Mouse (Mus musculus) embryonic facial prominence, embryonic 10.5 days (tissue): ENCODE measurements at regions not wholly inside any gene's neighbourhood (a gene's known extent, or its start where the extent isn't known, plus 50 kb on each side); places are given as distances from the start of the nearest gene placed in this dataset.
A peak's percentile ranks its signal among the peaks of the same experiment; 100 is the strongest.

Experiments used
- DNase-seq: peaks from one replicate; pipeline ENCODE4 v3.0.0-alpha.2; 2017; ENCODE audit warnings: low spot score
- H3K27ac ChIP-seq: fragments of 300-500 bp; sonication (generic); replicated peaks from 2 replicates; pipeline ENCODE4 v1.5.1; 2016; ENCODE audit warnings: mild to moderate bottlenecking
- H3K27me3 ChIP-seq: fragments of 300-500 bp; sonication (generic); replicated peaks from 2 replicates; pipeline ENCODE4 v1.6.1; 2016; ENCODE audit warnings: low read depth, mild to moderate bottlenecking; ENCODE audit not compliant: poor library complexity, severe bottlenecking
- H3K36me3 ChIP-seq: fragments of 300-500 bp; sonication (generic); replicated peaks from 2 replicates; pipeline ENCODE4 v1.6.1; 2016; ENCODE audit warnings: mild to moderate bottlenecking, moderate library complexity
- H3K4me1 ChIP-seq: fragments of 300-500 bp; sonication (generic); 2 replicates; pipeline ENCODE4 v1.6.1; 2016
- H3K4me3 ChIP-seq: fragments of 300-500 bp; sonication (generic); 2 replicates; pipeline ENCODE4 v1.5.1; 2016; ENCODE audit warnings: mild to moderate bottlenecking, moderate library complexity
- H3K9me3 ChIP-seq: fragments of 300-500 bp; sonication (generic); 2 replicates; pipeline ENCODE4 v1.6.1; 2016; ENCODE audit warnings: mild to moderate bottlenecking
- WGBS: fragments of 180-500 bp; shearing (Covaris S2); methylation state at CpG from one replicate; pipeline ENCODE4 v1.1.7; 2016; 5-methylcytosine and 5-hydroxymethylcytosine counted together

DNA sequence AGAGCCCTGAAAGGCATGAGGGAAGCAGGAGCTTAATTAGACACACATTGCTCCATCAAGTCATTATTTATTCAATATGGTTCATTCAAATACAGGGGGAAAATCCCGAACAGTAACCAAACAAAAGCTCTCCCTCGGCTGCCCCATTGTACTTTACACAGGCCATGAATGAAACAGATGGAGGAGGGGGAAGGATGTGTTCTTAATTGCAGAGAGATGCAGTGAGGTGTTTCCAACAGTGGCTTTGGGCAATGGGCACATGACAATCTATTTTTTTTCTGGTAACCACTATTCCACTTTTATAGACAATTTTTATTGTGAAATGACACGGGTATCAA lies 578.6 kb upstream of the Gm26657 start:
- Histone ChIP-seq H3K4me3 (no peak overlapping the region), H3K27ac (no peak overlapping the region), H3K4me1 (no peaks in the 10 kb centered on the region), H3K36me3 (no peaks in the 10 kb centered on the region), H3K27me3 (no peaks in the 10 kb centered on the region), H3K9me3 (no peaks in the 10 kb centered on the region)
- DNase-seq = no peak
- 68% methylated on average over 3 of the region's 3 CpGs for WGBS

DNA sequence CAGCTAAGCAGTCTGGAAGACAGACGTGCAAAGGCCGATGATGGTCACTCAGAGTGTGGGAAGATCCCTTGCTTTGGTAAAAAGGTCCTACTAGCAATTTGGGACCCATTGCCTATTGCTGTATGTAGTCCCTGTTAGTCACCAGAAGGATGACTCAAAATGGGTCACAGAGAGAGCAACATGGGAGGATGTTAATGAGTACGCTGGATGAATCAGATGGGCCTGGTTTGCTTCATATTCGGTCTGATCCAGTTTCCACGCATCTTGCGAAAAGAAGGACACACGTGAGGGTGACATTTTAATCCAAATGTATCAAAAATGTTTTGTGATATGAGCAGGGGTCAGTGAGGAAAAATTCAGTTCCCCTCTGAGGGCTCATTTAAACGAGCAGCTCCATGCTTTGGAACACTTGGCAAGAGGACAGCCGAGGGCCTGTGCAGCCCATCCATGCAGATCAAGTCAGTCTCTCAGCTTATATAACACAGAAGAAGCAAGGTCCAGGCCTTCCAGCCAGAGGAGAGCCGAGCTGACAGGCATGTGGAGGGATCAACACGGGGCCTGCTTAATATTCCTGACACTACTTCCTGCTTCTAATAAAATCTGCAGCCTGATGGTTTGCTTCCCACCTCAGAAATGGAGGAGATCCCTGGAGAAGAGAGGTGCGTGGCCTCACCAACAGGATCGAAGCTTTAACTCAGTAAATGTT lies 579.2 kb upstream of the Gm26657 start:
- H3K27ac ChIP-seq = no peak overlapping the region
- H3K27me3 ChIP-seq = no peaks in the 10 kb centered on the region
- H3K9me3 ChIP-seq = no peaks in the 10 kb centered on the region
- DNase-seq = no peak
- no peaks in the 10 kb centered on the region for H3K36me3 ChIP-seq
- H3K4me3 ChIP-seq = no peak overlapping the region
- WGBS = 86% methylated on average over 13 of the region's 13 CpGs
- no peaks in the 10 kb centered on the region for H3K4me1 ChIP-seq

DNA sequence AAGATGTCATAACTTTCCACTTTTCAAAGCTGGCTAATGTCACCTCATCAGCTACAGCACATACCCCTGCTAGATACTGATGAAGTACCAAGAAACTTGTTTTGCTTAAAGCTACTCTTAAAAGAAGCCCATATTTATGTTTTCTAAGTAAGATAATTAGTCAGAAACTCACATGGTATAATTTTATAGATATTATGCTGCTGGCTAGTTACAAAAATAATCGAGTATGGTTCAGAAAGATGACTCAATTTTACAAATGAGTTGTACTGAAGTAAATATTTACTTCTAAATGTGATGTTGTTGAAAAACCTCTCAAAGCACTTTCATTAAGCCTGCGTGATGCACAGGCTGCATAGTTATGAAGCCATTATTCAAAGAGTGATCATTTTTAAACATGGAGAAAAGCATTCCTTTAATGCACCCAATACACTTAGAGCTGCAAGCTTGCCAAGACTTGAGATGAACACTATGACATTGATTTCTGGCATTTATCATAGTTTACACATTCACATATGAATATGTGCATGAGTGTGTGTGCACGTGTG lies 582.3 kb upstream of the Gm26657 start:
- no peak for DNase-seq
- WGBS = 89% methylated on average over 3 of the region's 3 CpGs
- Histone ChIP-seq H3K4me1 (no peaks in the 10 kb centered on the region), H3K9me3 (no peaks in the 10 kb centered on the region), H3K27me3 (no peaks in the 10 kb centered on the region), H3K36me3 (no peaks in the 10 kb centered on the region), H3K4me3 (no peak overlapping the region), H3K27ac (no peak overlapping the region)

DNA sequence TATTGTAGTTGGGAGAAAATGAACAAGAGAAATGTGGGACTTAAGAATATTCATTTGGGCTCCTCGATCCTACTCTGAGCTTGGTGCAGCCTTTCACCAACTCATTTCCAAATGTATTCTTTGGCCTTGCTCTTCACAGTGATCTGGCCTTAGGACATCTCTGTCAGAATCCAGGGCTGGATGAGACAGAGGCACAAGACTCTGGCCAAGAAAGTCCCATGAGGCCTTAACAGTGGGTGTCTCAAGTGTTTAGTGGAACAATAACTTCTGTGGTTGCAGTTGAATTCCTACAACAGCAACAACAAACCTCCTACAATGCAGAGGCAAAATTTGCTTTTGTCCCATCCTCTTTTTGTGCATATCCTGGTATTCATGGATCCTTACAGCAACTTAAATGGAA lies 589.2 kb upstream of the Gm26657 start:
- no peaks in the 10 kb centered on the region for H3K27me3 ChIP-seq
- H3K4me1 ChIP-seq = no peaks in the 10 kb centered on the region
- H3K9me3 ChIP-seq = no peaks in the 10 kb centered on the region
- H3K4me3 ChIP-seq = no peak overlapping the region
- 89% methylated on average over 1 of the region's 1 CpGs for WGBS
- H3K27ac ChIP-seq = no peak overlapping the region
- no peak for DNase-seq
- no peaks in the 10 kb centered on the region for H3K36me3 ChIP-seq

DNA sequence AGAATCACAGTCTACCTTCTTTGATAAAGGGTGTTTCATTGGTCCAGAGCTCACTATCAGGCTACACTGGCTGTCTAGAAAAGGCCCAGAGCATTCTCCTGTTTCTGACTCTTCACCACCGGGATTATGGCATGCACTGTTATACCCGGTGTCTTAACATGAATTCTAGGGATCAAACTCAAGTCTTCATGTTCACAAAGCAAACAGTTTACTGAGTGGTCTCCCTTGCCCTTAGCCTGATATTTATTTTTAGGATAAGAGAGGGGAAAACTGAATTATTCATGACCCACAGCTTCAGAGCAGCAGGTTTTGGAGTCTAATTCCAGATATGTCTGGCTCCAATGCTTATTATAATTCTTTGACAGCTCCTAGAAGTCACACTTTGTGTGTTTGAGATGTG lies 596.0 kb upstream of the Gm26657 start:
- no peaks in the 10 kb centered on the region for H3K27me3 ChIP-seq
- no peaks in the 10 kb centered on the region for H3K36me3 ChIP-seq
- H3K27ac ChIP-seq = no peak overlapping the region
- no peaks in the 10 kb centered on the region for H3K4me1 ChIP-seq
- WGBS = 89% methylated on average over 2 of the region's 2 CpGs
- no peaks in the 10 kb centered on the region for H3K9me3 ChIP-seq
- DNase-seq = no peak
- H3K4me3 ChIP-seq = no peak overlapping the region

DNA sequence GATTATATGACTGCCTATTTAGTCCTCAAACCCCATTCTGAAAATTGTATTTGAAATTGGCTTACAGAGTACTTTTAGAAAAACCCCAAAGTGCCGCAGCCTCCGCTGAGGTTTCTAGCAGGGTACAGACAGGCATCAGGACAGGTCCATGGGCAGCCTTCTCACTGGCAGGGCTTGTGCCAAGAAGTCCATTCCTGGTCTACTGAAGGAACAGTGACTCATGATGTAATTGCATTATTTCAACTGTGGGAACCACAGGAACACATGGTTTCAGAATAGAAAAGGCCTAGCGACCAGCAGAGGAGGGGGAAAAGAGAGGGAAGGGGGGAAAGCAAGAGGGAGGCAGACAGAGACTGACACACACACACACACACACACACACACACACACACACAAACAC lies 603.0 kb upstream of the Gm26657 start:
- Histone ChIP-seq H3K27me3 (no peaks in the 10 kb centered on the region), H3K36me3 (no peaks in the 10 kb centered on the region), H3K27ac (no peak overlapping the region), H3K4me3 (no peak overlapping the region), H3K9me3 (no peaks in the 10 kb centered on the region), H3K4me1 (no peaks in the 10 kb centered on the region)
- no peak for DNase-seq
- 92% methylated on average over 3 of the region's 3 CpGs for WGBS

DNA sequence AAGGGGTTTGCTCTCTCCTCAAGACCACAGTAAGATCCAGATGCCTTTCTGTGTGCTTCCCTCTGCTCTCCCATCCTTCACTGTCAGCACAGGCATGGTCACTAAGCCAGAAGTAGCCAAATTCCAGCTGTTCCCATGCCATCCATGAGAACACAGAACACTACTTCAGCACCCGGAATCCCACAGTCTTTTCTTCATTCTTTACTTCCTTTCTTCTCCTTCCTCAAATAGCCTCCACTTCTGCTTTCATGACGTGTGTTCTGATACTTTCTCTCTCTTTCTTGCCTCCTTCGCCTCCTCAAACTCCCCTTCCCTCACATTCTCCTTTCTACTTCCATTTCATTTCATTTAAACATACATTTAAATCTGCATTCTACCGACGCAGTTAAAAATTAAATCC lies 602.1 kb upstream of the Klf4 start:
- H3K4me1 ChIP-seq = no peaks in the 10 kb centered on the region
- no peaks in the 10 kb centered on the region for H3K27me3 ChIP-seq
- no peak overlapping the region for H3K27ac ChIP-seq
- 82% methylated on average over 5 of the region's 5 CpGs for WGBS
- no peaks in the 10 kb centered on the region for H3K36me3 ChIP-seq
- no peak for DNase-seq
- H3K9me3 ChIP-seq = no peaks in the 10 kb centered on the region
- H3K4me3 ChIP-seq = no peak overlapping the region

DNA sequence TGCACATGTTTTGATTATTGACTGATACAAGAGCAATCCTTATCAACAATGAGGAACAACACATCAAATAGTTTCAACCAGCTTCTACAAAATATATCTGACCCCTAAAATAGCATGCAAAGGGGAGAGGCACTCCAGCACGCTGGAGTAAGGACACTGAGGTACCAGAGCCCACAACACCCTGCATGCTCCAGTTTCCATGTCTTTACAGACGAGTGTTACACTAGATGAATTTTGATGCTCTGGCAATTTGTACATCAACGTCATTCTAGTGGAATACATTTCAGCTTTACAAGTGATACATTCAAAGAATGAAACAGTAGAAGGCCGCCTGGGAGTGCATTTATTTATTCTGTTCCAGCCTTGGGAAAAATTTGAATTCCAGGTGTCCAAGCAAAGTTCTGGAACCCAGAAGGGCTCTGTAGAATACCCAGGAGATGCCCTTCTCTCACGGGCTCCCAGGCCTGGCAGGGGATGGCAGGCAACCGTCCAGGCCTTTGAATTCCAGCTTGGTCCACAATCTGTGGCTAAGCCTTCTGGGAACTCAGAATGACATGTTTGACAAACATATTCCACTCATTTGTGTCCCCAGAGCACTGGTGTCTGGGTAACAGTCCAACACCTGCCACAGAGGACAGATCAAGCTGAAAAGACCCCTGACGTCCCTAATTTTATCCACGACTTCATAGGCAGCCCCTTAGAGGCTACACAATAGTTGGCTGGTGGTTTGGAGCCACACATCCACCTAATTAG lies 595.6 kb upstream of the Klf4 start:
- no peaks in the 10 kb centered on the region for H3K27me3 ChIP-seq
- 75% methylated on average over 8 of the region's 8 CpGs for WGBS
- H3K4me1 ChIP-seq = no peaks in the 10 kb centered on the region
- no peaks in the 10 kb centered on the region for H3K36me3 ChIP-seq
- H3K27ac ChIP-seq = no peak overlapping the region
- DNase-seq = no peak
- H3K4me3 ChIP-seq = no peak overlapping the region
- H3K9me3 ChIP-seq = no peaks in the 10 kb centered on the region

DNA sequence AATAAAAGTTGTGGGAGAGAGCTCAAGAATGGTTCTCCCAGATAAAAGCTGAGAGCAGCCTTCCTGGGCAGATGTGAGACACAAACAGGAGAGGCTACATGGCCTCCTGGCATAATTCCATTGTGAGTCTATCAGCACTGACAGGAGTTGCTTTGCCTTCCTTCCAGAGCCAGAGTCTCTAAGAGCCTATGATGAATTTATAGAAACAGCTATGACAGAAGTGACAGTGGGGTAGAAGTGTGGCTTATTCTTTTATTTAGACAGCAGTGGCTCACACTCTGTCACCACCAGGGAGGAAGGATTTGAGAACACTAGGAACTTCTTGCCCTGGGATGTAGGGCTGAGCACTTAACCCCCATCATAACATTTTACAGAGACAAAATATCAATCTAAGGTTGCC lies 592.2 kb upstream of the Klf4 start:
- no peak overlapping the region for H3K4me3 ChIP-seq
- no peaks in the 10 kb centered on the region for H3K27me3 ChIP-seq
- H3K9me3 ChIP-seq = no peaks in the 10 kb centered on the region
- no peak for DNase-seq
- no peak overlapping the region for H3K27ac ChIP-seq
- no peaks in the 10 kb centered on the region for H3K4me1 ChIP-seq
- H3K36me3 ChIP-seq = no peaks in the 10 kb centered on the region

DNA sequence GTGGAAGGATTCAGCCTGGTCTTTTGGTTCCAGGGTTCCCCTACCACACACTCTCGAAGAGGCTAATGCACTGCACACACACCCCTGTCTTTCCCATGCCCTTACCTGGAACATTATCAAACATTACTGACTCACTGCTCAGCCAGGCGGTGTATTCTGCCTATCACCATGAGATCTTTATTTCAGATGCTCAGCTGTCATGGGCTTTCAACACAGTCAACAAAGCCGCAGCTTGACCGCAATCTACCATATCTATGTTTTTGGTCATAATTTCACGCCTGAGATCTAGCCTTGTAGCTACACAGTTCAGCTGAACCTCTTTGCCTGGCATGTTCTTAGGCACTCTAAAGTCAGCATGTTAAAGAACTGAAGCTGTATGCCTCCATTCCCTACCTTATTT lies 589.9 kb upstream of the Klf4 start:
- Histone ChIP-seq H3K4me1 (no peaks in the 10 kb centered on the region), H3K4me3 (no peak overlapping the region), H3K9me3 (no peaks in the 10 kb centered on the region), H3K36me3 (no peaks in the 10 kb centered on the region), H3K27me3 (no peaks in the 10 kb centered on the region), H3K27ac (no peak overlapping the region)
- no peak for DNase-seq
- 91% methylated on average over 5 of the region's 5 CpGs for WGBS

DNA sequence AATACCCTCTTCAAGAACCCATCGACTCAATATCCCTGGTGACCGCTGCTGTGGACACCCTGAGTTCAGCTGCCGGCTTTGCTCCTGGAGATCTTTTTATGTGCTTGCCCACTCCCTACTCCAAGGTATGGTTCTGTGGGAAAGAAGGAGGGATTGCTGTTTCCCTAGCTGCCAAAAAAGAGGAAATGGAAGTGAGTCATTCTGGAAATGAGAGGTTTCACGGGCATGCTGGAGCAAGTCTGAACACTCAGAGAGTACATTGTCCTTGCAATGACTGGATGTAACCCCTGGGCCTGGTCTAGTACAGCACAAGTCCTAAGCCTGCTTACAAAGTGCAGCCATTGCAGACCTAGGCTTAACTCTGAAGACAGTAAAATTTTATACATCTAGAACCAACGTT lies 589.4 kb upstream of the Klf4 start:
- 90% methylated on average over 5 of the region's 5 CpGs for WGBS
- no peak for DNase-seq
- Histone ChIP-seq H3K4me3 (no peak overlapping the region), H3K36me3 (no peaks in the 10 kb centered on the region), H3K4me1 (no peaks in the 10 kb centered on the region), H3K9me3 (no peaks in the 10 kb centered on the region), H3K27ac (no peak overlapping the region), H3K27me3 (no peaks in the 10 kb centered on the region)

DNA sequence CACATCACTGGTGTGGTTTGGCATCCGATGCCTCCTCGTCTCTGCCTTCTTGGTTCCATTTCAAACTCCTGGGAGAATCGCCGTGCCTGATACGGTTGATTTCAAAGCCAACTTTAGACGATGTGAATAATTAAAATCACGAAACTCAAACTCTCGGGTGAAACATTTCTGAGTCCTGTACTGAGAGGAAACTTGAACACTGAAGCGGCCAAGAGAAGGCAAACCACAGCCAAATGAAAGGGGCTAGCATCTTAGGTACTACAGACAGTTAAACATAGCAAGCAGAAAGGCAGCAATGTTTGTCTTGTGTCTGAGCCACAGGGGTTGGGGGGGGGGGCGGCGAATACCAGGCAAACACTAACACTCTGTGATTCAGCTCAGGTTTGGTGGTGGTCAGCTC lies 588.1 kb upstream of the Klf4 start:
- Histone ChIP-seq H3K27me3 (no peaks in the 10 kb centered on the region), H3K4me3 (no peak overlapping the region), H3K27ac (no peak overlapping the region), H3K36me3 (no peaks in the 10 kb centered on the region), H3K9me3 (no peaks in the 10 kb centered on the region), H3K4me1 (no peaks in the 10 kb centered on the region)
- 88% methylated on average over 11 of the region's 11 CpGs for WGBS
- no peak for DNase-seq

DNA sequence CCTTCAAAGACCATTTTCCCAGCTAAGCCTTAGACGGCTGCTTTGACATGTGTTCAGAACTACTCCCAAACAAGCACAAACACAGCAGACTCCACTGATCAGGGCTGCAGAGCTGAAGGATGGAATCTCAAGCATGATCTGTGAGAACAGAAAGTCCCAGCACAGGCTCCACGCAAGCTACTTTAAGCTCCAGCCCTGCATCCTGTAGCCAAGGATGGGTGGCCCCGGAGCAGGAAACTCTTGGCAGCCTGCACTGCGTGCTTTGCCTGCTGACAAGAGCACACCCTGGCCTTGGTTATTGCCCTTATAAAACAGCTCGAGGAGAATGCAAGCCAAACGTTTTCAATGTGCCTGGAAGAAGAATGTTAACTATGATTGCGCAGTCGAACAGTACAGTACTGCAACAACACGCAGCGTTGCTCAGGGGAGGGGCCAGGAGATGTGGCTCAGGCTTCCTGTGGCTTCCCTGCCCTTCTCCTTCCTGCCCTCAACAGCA lies 581.5 kb upstream of the Klf4 start:
- Histone ChIP-seq H3K4me1 (peaks cover 10% of the 10 kb centered on the region), H3K27ac (no peak overlapping the region), H3K27me3 (no peaks in the 10 kb centered on the region), H3K9me3 (no peaks in the 10 kb centered on the region), H3K36me3 (no peaks in the 10 kb centered on the region), H3K4me3 (no peak overlapping the region)
- WGBS = 62% methylated on average over 10 of the region's 10 CpGs
- DNase-seq = peak; percentile 14
